Mouse (Mus musculus) kidney, embryonic 15.5 days (tissue): ENCODE data around the gene Paxbp1. TPM values are rescaled to one million over a fixed set of nuclear protein-coding genes. Genes with fewer than 3 reads are reported as not detected.
A peak's percentile ranks its signal among the peaks of the same experiment; 100 is the strongest.

Experiments used
- ATAC-seq: fragments of 200-750 bp; cut with Nextera tagmentation; replicated peaks from 2 replicates; pipeline ENCODE4 v1.8.0; 2017; ENCODE audit warnings: moderate TSS enrichment; ENCODE audit not compliant: low FRiP score
- H3K27ac ChIP-seq: fragments of 300-500 bp; sonication (generic); 2 replicates; pipeline ENCODE4 v1.5.1; 2015; ENCODE audit warnings: mild to moderate bottlenecking, inconsistent platforms
- H3K27me3 ChIP-seq: fragments of 300-500 bp; sonication (generic); 2 replicates; pipeline ENCODE4 v1.6.1; 2015; ENCODE audit warnings: inconsistent platforms
- H3K36me3 ChIP-seq: fragments of 300-500 bp; sonication (generic); 2 replicates; pipeline ENCODE4 v1.6.1; 2015; ENCODE audit warnings: inconsistent platforms
- H3K4me1 ChIP-seq: fragments of 300-500 bp; sonication (generic); 2 replicates; pipeline ENCODE4 v1.6.1; 2015; ENCODE audit warnings: inconsistent platforms
- H3K4me2 ChIP-seq: fragments of 300-500 bp; sonication (generic); 2 replicates; pipeline ENCODE4 v1.6.1; 2015; ENCODE audit warnings: moderate library complexity, mild to moderate bottlenecking, inconsistent platforms
- H3K4me3 ChIP-seq: fragments of 300-500 bp; sonication (generic); replicated peaks from 2 replicates; pipeline ENCODE4 v1.5.1; 2015; ENCODE audit warnings: mild to moderate bottlenecking, inconsistent platforms
- H3K9ac ChIP-seq: fragments of 300-500 bp; sonication (generic); 2 replicates; pipeline ENCODE4 v1.6.1; 2015; ENCODE audit warnings: mild to moderate bottlenecking, inconsistent platforms
- H3K9me3 ChIP-seq: fragments of 300-500 bp; sonication (generic); replicated peaks from 2 replicates; pipeline ENCODE4 v1.6.1; 2016; ENCODE audit warnings: inconsistent platforms
- WGBS: fragments of 180-500 bp; shearing (Covaris S2); methylation state at CpG from one replicate; pipeline ENCODE4 v1.1.7; 2015; ENCODE audit warnings: mixed read lengths; 5-methylcytosine and 5-hydroxymethylcytosine counted together
- polyA plus RNA-seq: library from polyadenylated mRNA; unstranded; fragments of >200 nt; fragmentation: Nextera tagmentation; extraction: Ambion mirVana; gene quantifications from 2 replicates; pipeline ENCODE4 v1.2.1, GENCODE M21; 2015

The Paxbp1 gene
- polyA plus RNA-seq, 1 experiment from 2014 or later, result 52.8 TPM

DNA sequence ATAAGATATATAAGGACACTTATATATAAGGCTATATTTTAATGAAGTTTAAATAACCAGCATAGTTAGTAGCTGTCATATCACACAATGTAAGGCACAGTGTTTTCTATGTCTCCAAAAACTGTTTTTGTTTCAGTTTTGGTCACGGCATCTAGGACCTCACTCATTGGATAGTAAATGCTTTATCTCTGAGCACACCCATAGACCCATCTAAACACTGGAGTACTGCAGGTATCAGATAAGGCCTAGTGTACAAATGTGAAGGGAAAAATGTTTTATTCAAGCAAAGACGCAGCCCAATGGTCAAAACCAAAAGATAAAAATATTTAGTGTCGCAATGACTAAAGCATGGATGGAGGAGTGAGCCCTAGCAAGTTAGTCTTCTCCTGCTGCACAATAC, 55.7 kb downstream of the Paxbp1 start:
- H3K27me3 ChIP-seq, result no peaks in the 10 kb centered on the region
- peaks cover 24% of the 10 kb centered on the region for H3K36me3 ChIP-seq
- no peak overlapping the region for H3K27ac ChIP-seq
- H3K9me3 ChIP-seq, result no peaks in the 10 kb centered on the region
- H3K9ac ChIP-seq, result no peak overlapping the region
- H3K4me3 ChIP-seq, result no peak overlapping the region
- ATAC-seq, result peak; percentile 74; the same call in 1 of the 2 replicates
- no peaks in the 10 kb centered on the region for H3K4me1 ChIP-seq
- 87% methylated on average over 3 of the region's 3 CpGs for WGBS
- no peak overlapping the region for H3K4me2 ChIP-seq

GRCm38 (mm10) chr16:90988039-90988438, 56.3 kb downstream of the Paxbp1 start:
- H3K4me2 ChIP-seq, result no peak overlapping the region
- no peak overlapping the region for H3K9ac ChIP-seq
- H3K27ac ChIP-seq, result no peak overlapping the region
- no peaks in the 10 kb centered on the region for H3K9me3 ChIP-seq
- ATAC-seq, result no peak
- no peaks in the 10 kb centered on the region for H3K27me3 ChIP-seq
- WGBS, result 88% methylated on average over 8 of the region's 8 CpGs
- H3K36me3 ChIP-seq, result peaks cover 24% of the 10 kb centered on the region
- no peaks in the 10 kb centered on the region for H3K4me1 ChIP-seq
- no peak overlapping the region for H3K4me3 ChIP-seq

DNA sequence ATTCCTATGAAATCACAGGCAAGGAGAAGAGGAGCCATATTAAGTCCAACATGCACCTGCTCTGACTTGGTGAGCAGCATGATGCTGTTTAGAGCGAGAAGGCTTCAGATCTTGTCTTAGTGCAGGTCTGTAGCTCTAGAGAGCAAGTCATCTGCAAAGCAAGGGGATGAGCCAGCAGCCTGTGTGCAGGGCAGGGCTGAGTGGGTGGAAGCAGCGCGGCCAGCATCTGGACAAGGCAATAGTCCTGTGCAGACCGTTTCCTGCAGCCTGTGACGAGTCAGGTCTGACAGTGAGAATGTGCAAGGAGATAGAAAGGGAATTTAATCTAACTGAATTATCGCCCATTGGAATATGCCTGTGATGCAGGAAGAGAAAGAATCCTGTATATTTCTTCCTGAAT, 73.3 kb downstream of the Paxbp1 start:
- ATAC-seq, result no peak
- Histone ChIP-seq H3K4me3 (no peak overlapping the region), H3K36me3 (peaks cover 32% of the 10 kb centered on the region), H3K27me3 (no peaks in the 10 kb centered on the region), H3K9me3 (no peaks in the 10 kb centered on the region), H3K9ac (no peak overlapping the region), H3K4me1 (no peaks in the 10 kb centered on the region), H3K27ac (no peak overlapping the region), H3K4me2 (no peak overlapping the region)
- 90% methylated on average over 6 of the region's 6 CpGs for WGBS

GRCm38 (mm10) chr16:90966241-90966640, 78.1 kb downstream of the Paxbp1 start:
- Histone ChIP-seq H3K9ac (no peak overlapping the region), H3K27me3 (no peaks in the 10 kb centered on the region), H3K4me3 (no peak overlapping the region), H3K36me3 (peaks cover 29% of the 10 kb centered on the region), H3K4me2 (no peak overlapping the region), H3K4me1 (no peaks in the 10 kb centered on the region), H3K27ac (no peak overlapping the region), H3K9me3 (no peaks in the 10 kb centered on the region)
- 72% methylated on average over 4 of the region's 4 CpGs for WGBS
- no peak for ATAC-seq

- H3K36me3 ChIP-seq, result peaks cover 30% of the 10 kb centered on the region
- H3K27ac ChIP-seq, result no peak overlapping the region
- 91% methylated on average over 10 of the region's 10 CpGs for WGBS
- H3K27me3 ChIP-seq, result no peaks in the 10 kb centered on the region
- H3K4me3 ChIP-seq, result no peak overlapping the region
- no peaks in the 10 kb centered on the region for H3K9me3 ChIP-seq
- no peaks in the 10 kb centered on the region for H3K4me1 ChIP-seq
- H3K4me2 ChIP-seq, result no peak overlapping the region
- no peak overlapping the region for H3K9ac ChIP-seq
- ATAC-seq, result no peak
Measured at GRCm38 (mm10) chr16:90964302-90964701, 80.0 kb downstream of the Paxbp1 start.

Other genes with a start within 250 kb of the Paxbp1 start
- gene Urb1, start 234.1 kb downstream of the Paxbp1 start, polyA plus RNA-seq, result 8.7 and 9.0 TPM in 2 replicates
- gene Eva1c, start 217.8 kb downstream of the Paxbp1 start, polyA plus RNA-seq, result 0.64 and 0.91 TPM in 2 replicates
- gene Cfap298, start 109.4 kb downstream of the Paxbp1 start, polyA plus RNA-seq, result 37.0 and 42.5 TPM in 2 replicates
- 13.0 and 14.4 TPM in 2 replicates for gene Synj1, start 33.2 kb downstream of the Paxbp1 start, polyA plus RNA-seq
- 0.08 TPM in 2 replicates for gene 4932438H23Rik, start 50.6 kb upstream of the Paxbp1 start, polyA plus RNA-seq
- not detected in 2 replicates for gene Olig2, start 180.9 kb upstream of the Paxbp1 start, polyA plus RNA-seq
- 0.09 and 0.12 TPM in 2 replicates for gene Olig1, start 225.2 kb upstream of the Paxbp1 start, polyA plus RNA-seq